Mouse (Mus musculus): ENCODE data around the gene Etv3.

- no peak for TF ChIP-seq CTCF (IDR thresholded peaks at IDR 0.05; ENCODE audit: borderline replicate concordance, insufficient read depth, low read length)
- TF ChIP-seq POLR2A (IDR thresholded peaks at IDR 0.05; ENCODE audit: low read depth, low read length) = no peak
Observed at GRCm38 (mm10) chr3:87528021-87528420, 2.8 kb downstream of the Etv3 start.
